Mouse (Mus musculus) urinary bladder, postnatal 14 days (tissue): Measurements from ENCODE around the gene Aldh3a1.
A peak's percentile ranks its signal among the peaks of the same experiment; 100 is the strongest.

ENCODE experiments used
- DNase-seq: peaks from one replicate; pipeline ENCODE4 v3.0.0; 2021; ENCODE audit warnings: low spot score

Gene Aldh3a1

GRCm38 (mm10) chr11:61236015-61236414 lies 28.7 kb downstream of the Aldh3a1 start:
- no peak for DNase-seq

DNA sequence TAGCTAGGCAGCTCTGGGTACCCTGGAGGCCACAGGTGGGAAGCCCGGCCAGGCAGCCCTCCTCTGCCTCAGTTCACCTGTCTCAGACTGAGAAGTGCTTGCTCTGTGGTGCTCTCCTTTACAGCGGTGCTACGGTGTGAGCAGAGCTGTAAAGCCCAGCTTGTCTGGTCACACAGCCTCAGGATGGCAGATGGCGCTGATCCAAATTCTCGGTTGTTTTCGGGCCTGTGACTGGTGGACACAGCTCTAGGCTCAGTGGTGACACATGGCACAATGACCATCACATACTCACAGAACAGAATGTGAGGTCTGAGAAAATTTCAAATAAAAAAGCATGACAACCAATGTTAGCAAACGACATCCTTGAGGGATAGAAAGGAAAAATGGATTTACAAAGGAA lies 37.1 kb downstream of the Aldh3a1 start:
- DNase-seq, result no peak

- DNase-seq, result no peak
These were observed 44.4 kb downstream of the Aldh3a1 start for GRCm38 (mm10) chr11:61251741-61252140.

- DNase-seq, result no peak
These were observed 45.5 kb downstream of the Aldh3a1 start for GRCm38 (mm10) chr11:61252807-61253206.

- DNase-seq, result no peak
These were observed 51.8 kb downstream of the Aldh3a1 start for GRCm38 (mm10) chr11:61259106-61259505.

GRCm38 (mm10) chr11:61262516-61262915 lies 55.2 kb downstream of the Aldh3a1 start:
- DNase-seq, result no peak

DNA sequence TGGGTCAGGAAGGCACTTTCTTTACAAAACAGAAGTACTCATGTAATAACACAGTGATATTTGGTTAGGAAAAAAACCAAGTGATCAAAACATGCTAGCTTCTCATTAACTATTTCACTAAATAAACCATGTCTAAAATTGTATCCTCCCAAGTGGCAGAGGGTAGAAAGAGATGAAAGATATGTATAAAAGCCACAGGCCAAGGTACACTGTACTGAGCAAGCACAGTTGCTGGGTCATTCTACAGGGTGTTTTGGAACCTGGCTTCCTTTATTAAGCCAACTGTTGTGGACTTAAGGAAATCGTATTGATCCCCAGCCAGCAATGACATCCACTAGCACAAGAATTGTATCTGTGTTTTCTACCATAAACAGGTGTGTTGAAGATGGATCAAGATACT lies 56.5 kb downstream of the Aldh3a1 start:
- no peak for DNase-seq

- peak; percentile 97 for DNase-seq
These were observed 59.5 kb downstream of the Aldh3a1 start, which contains the start of gene Aldh3a2 for GRCm38 (mm10) chr11:61266551-61267533. TSS of gene Aldh3a2 (minus strand) at chr11:61267464.
